Mouse (Mus musculus): ENCODE results near the gene Med13.
"Not testable (repeated sequence)": the region's sequence is repeated elsewhere in the genome, so short reads cannot be mapped to it uniquely, and the experiment has no call there.

The Med13 gene

GRCm38 (mm10) chr11:86380521-86381238 is 23.3 kb upstream of the Med13 start:
- DNase-seq (ENCODE audit: extremely low read depth, low read depth): no peak

GRCm38 (mm10) chr11:86378981-86379380 is 21.6 kb upstream of the Med13 start:
- DNase-seq (ENCODE audit: extremely low read depth, low read depth): no peak

GRCm38 (mm10) chr11:86377841-86378240 is 20.4 kb upstream of the Med13 start:
- no peak for DNase-seq (ENCODE audit: extremely low read depth, low read depth)

GRCm38 (mm10) chr11:86376707-86377106 is 19.3 kb upstream of the Med13 start:
- DNase-seq (ENCODE audit: extremely low read depth, low read depth): no peak

- no peak for DNase-seq (ENCODE audit: extremely low read depth, low read depth)
These were observed 17.7 kb upstream of the Med13 start for GRCm38 (mm10) chr11:86375086-86375485.

- no peak for DNase-seq (ENCODE audit: extremely low read depth, low read depth)
These were observed 13.9 kb upstream of the Med13 start for GRCm38 (mm10) chr11:86371266-86371665.

GRCm38 (mm10) chr11:86369860-86370259 is 12.5 kb upstream of the Med13 start:
- no peak for DNase-seq (ENCODE audit: extremely low read depth, low read depth)

GRCm38 (mm10) chr11:86369003-86369402 is 11.6 kb upstream of the Med13 start:
- no peak for DNase-seq (ENCODE audit: extremely low read depth, low read depth)

- DNase-seq (ENCODE audit: extremely low read depth, low read depth): no peak
These were observed 7.5 kb upstream of the Med13 start for GRCm38 (mm10) chr11:86364709-86365452.

GRCm38 (mm10) chr11:86357984-86358528 is 654 bp upstream of the Med13 start:
- DNase-seq (ENCODE audit: extremely low read depth, low read depth): peak; percentile 78

GRCm38 (mm10) chr11:86356007-86356853 is 1.2 kb downstream of the Med13 start:
- peak; percentile 76 for DNase-seq (ENCODE audit: extremely low read depth, low read depth)

- no peak for DNase-seq (ENCODE audit: extremely low read depth, low read depth)
These were observed 3.8 kb downstream of the Med13 start for GRCm38 (mm10) chr11:86353586-86353985.

- no peak for DNase-seq (ENCODE audit: extremely low read depth, low read depth)
These were observed 5.6 kb downstream of the Med13 start for GRCm38 (mm10) chr11:86351766-86352315.

GRCm38 (mm10) chr11:86350636-86351138 is 6.7 kb downstream of the Med13 start:
- DNase-seq (ENCODE audit: extremely low read depth, low read depth): no peak

- no peak for DNase-seq (ENCODE audit: extremely low read depth, low read depth)
These were observed 8.1 kb downstream of the Med13 start for GRCm38 (mm10) chr11:86349325-86349724.

- no peak for DNase-seq (ENCODE audit: extremely low read depth, low read depth)
These were observed 8.5 kb downstream of the Med13 start for GRCm38 (mm10) chr11:86348872-86349271.

- no peak for DNase-seq (ENCODE audit: extremely low read depth, low read depth)
These were observed 9.8 kb downstream of the Med13 start for GRCm38 (mm10) chr11:86347387-86348122.

GRCm38 (mm10) chr11:86346525-86346924 is 10.9 kb downstream of the Med13 start:
- DNase-seq (ENCODE audit: extremely low read depth, low read depth): no peak

- not testable (repeated sequence) for DNase-seq (ENCODE audit: extremely low read depth, low read depth)
These were observed 12.5 kb downstream of the Med13 start for GRCm38 (mm10) chr11:86344940-86345339.

- no peak for DNase-seq (ENCODE audit: extremely low read depth, low read depth)
These were observed 33.2 kb downstream of the Med13 start for GRCm38 (mm10) chr11:86324251-86324650.
